Mouse (Mus musculus) B cell, adult (primary cell): ENCODE measurements around the gene Tekt3. TPM values are rescaled to one million over a fixed set of nuclear protein-coding genes. Genes with fewer than 3 reads are reported as not detected.

Experiments
- total RNA-seq: library from RNA; stranded (reverse); gene quantifications from 4 replicates; pipeline ENCODE4 v1.2.4, GENCODE M21; 2023; ENCODE audit not compliant: inconsistent age

Gene Tekt3
- total RNA-seq, result not detected in 4 replicates

DNA sequence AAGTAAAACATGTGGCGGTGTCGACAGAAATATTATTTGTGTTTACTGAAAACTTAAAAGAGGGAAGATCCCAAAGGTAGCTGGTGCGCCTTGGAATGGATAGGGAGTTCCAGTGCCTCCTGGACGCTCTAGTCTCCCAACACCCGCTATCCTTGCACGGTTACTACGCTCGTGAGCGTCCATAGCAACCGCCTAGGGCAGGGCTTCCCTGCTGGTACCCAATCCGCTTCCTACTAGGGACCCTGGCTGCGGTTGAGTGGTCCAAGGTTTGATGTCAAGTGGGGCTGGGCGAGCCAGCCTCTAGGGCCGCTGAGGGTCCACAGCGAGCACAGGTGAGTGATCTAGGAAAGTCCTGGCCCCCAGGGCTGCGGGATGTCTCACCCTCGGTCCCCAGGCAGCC is at the start of gene Tekt3:
Tekt3 (plus strand) TSS at position 209 of the 400 bp plus-strand sequence.

DNA sequence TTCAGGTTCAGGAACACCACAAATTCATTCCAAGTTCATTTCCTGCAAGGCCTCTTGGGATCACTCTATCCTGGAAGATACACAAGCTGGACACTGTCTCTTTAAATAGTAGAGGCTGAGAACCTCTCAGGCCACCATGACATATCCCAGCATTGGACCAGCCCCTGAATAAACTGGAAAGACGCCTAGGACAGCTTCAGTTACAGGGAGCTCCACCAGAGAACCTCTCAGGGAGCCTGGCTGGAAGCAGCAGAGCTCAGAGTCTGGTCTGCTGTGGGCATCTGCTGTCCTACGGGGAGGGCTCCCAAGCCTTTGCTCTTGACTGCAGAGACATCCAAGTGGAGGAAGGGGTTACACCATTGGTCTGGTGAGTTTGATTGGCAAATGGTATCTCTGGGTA is 67.3 kb downstream of the Tekt3 start, which contains the start of gene Pmp22:
Pmp22 (plus strand) TSS at position 199 of the 400 bp plus-strand sequence.

Other genes with a start within 250 kb of the Tekt3 start
- gene Trim16, start 241.4 kb upstream of the Tekt3 start, total RNA-seq, result 1.1 to 2.2 TPM (median 2.0 TPM) in 4 replicates
- gene Fbxw10, start 214.6 kb upstream of the Tekt3 start, total RNA-seq, result 6.9 to 7.6 TPM (median 7.2 TPM) in 4 replicates
- 13.4 to 18.5 TPM (median 14.8 TPM) in 4 replicates for gene Tvp23b, start 182.2 kb upstream of the Tekt3 start, total RNA-seq
- not detected in 4 replicates for gene Cdrt4, start 110.5 kb upstream of the Tekt3 start, total RNA-seq
- 0.27 to 1.4 TPM (median 0.51 TPM) in 4 replicates for gene Pmp22, start 67.3 kb downstream of the Tekt3 start, total RNA-seq